Mouse (Mus musculus): ENCODE measurements around the gene Gm6993. TPM values are rescaled to one million over a fixed set of nuclear protein-coding genes. Genes with fewer than 3 reads are reported as not detected.

Gm6993 gene
- polyA plus RNA-seq (2014; fragmentation: Nextera tagmentation; extraction: Ambion mirVana), result not detected in 2 replicates

DNA sequence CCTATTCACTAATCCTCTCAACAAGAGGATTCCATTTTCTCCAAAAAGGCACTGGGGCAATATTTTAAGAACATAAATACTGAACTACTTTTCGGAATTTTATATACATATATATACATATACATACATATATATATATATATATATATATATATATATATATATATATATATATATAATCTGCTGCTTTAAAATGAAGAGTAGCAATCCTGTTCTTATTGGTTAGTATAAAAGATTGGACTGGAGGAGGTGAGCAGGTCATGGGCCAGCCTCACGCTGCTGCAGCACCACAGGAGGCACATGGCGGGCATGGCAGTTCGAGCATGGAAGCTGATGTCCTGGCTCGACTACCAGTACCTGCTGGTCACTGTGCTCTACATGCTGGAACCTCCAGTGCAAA, at the start of gene Gm6993:
TSS of gene Gm6993 (plus strand) at position 301 of the 400 bp plus-strand sequence.
- H3K9me3 ChIP-seq (ENCODE audit: control insufficient read depth, low read depth, low read length), result no peaks in the 10 kb centered on the region
- no peak within 1 kb of the TSS for H3K4me3 ChIP-seq (ENCODE audit: low read depth, low read length)
- 0 out of 2 replicates have a peak, but pooled peaks cover 10% of the 10 kb centered on the region for H3K4me1 ChIP-seq (ENCODE audit: control insufficient read depth, insufficient read depth, low read length)
- no peak within 1 kb of the TSS for H3K4me2 ChIP-seq (replicated peaks; ENCODE audit: low read depth, low read length)
- 86% methylated on average over 5 of the region's 5 CpGs for WGBS
- H3K36me3 ChIP-seq (ENCODE audit: control insufficient read depth, insufficient read depth, low read length), result no peaks in the 10 kb centered on the region
- ATAC-seq (ENCODE audit: insufficient number of reproducible peaks, insufficient read depth, low FRiP score, low read depth), result no peak
- H3K9ac ChIP-seq (replicated peaks; ENCODE audit: low read depth, low read length), result no peak within 1 kb of the TSS
- H3K27ac ChIP-seq (ENCODE audit: low read length), result no peak within 1 kb of the TSS
- H3K27me3 ChIP-seq (ENCODE audit: control insufficient read depth, insufficient read depth, low read length), result no peaks in the 10 kb centered on the region

DNA sequence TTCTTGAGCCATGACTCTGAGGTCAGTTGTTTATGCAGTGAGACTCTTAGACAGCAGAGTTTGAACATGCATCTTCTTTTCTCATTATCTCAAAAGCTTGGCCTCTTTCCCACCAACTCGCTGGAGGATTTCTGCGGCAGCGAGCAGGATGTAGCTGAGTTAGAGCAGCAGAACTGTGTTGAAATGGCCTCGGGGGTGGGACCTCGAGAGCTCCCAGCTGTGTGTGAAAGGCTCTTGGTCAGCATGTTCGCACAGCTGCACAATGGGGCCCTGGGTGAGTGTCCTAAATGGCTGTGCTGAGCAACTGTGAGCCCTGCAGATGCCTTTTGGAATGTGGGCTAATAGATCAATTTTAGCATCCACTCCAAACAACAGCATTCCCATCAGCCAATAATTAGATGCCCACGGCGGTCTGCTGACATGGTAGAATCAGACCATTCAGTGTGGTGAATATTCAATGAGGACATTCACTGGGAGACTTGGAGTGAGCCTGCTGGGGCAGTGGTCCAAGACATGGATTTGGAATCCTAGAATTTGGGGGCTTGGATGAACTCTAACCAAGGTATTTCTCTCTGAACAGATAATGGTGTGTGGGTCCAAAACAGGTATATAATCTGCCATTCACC, 49.1 kb upstream of the Gm6993 start:
- peak overlapping the region; percentile 79 for H3K27ac ChIP-seq (ENCODE audit: low read length)
- peak; percentile 90; the same call in 1 of the 2 replicates for ATAC-seq (ENCODE audit: insufficient number of reproducible peaks, insufficient read depth, low FRiP score, low read depth)
- H3K9ac ChIP-seq (replicated peaks; ENCODE audit: low read depth, low read length), result no peak overlapping the region
- H3K27me3 ChIP-seq (ENCODE audit: control insufficient read depth, insufficient read depth, low read length), result no peaks in the 10 kb centered on the region
- no peak overlapping the region for H3K4me2 ChIP-seq (replicated peaks; ENCODE audit: low read depth, low read length)
- H3K9me3 ChIP-seq (ENCODE audit: control insufficient read depth, low read depth, low read length), result no peaks in the 10 kb centered on the region
- H3K4me3 ChIP-seq (ENCODE audit: low read depth, low read length), result no peak overlapping the region
- 0 out of 2 replicates have a peak, but pooled peaks cover 3% of the 10 kb centered on the region for H3K4me1 ChIP-seq (ENCODE audit: control insufficient read depth, insufficient read depth, low read length)
- H3K36me3 ChIP-seq (ENCODE audit: control insufficient read depth, insufficient read depth, low read length), result no peaks in the 10 kb centered on the region
- 23% methylated on average over 8 of the region's 8 CpGs for WGBS

DNA sequence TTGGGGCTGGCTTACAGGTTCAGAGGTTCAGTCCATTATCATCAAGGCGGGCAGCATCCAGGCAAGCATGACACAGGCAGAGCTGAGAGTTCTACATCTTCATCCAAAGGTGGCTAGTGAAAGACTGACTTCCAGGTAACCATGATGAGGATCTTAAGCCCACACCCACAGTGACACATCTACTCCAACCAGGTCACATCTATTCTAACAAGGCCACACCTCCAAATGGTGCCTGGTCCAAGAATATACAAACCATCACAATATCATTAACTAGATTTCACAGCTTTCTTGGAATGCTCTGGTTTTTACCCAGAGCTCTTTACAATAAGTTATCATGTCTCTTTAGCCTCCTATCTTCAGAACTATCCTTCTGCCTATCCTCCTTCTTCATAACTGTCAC, 38.1 kb upstream of the Gm6993 start:
- H3K27ac ChIP-seq (ENCODE audit: low read length), result no peak overlapping the region
- H3K9me3 ChIP-seq (ENCODE audit: control insufficient read depth, low read depth, low read length), result no peaks in the 10 kb centered on the region
- H3K4me1 ChIP-seq (ENCODE audit: control insufficient read depth, insufficient read depth, low read length), result peaks cover 4% of the 10 kb centered on the region; the same call in 1 of the 2 replicates
- 95% methylated on average over 1 of the region's 1 CpGs for WGBS
- ATAC-seq (ENCODE audit: insufficient number of reproducible peaks, insufficient read depth, low FRiP score, low read depth), result no peak
- H3K36me3 ChIP-seq (ENCODE audit: control insufficient read depth, insufficient read depth, low read length), result no peaks in the 10 kb centered on the region
- no peaks in the 10 kb centered on the region for H3K27me3 ChIP-seq (ENCODE audit: control insufficient read depth, insufficient read depth, low read length)
- H3K4me3 ChIP-seq (ENCODE audit: low read depth, low read length), result no peak overlapping the region
- H3K4me2 ChIP-seq (replicated peaks; ENCODE audit: low read depth, low read length), result no peak overlapping the region
- no peak overlapping the region for H3K9ac ChIP-seq (replicated peaks; ENCODE audit: low read depth, low read length)

DNA sequence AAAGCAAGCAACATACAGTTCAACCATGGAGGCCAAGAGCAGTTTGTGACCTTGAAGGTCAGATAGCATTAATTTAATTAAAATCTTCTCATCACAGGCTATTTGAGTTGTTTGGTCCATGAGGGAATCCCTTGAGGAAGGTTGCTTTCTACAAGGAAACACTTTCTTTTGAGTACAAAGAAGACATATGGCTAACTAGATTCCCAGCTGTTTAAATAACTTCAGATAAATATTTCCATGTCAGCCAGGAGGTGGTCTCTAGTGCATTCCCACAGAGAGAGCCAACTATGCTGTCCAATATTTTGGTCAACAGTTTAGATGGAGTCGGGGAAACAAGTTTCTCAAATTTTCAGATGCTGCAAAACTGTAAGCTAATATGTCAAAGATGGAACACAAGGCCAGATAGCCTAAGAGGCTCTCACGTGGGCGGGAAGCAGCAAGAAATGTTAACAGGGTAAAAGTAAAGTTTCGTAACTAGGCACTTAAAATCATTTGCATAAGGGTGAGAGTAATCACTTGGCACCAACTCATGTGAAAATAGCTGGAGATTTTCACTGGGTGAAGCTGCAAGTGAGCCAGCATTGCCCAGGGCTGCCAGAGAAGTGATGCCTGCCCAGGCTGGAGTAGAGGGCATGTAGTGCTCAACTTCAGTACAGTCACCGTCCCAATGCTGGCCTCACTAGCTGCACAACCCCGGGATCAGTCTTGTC, 36.7 kb upstream of the Gm6993 start:
- 77% methylated on average over 6 of the region's 6 CpGs for WGBS
- ATAC-seq (ENCODE audit: insufficient number of reproducible peaks, insufficient read depth, low FRiP score, low read depth), result peak; percentile 53; the same call in 1 of the 2 replicates
- no peaks in the 10 kb centered on the region for H3K36me3 ChIP-seq (ENCODE audit: control insufficient read depth, insufficient read depth, low read length)
- no peaks in the 10 kb centered on the region for H3K9me3 ChIP-seq (ENCODE audit: control insufficient read depth, low read depth, low read length)
- no peak overlapping the region for H3K9ac ChIP-seq (replicated peaks; ENCODE audit: low read depth, low read length)
- H3K27me3 ChIP-seq (ENCODE audit: control insufficient read depth, insufficient read depth, low read length), result no peaks in the 10 kb centered on the region
- H3K27ac ChIP-seq (ENCODE audit: low read length), result peak overlapping the region; percentile 53; the same call in 1 of the 2 replicates
- no peak overlapping the region for H3K4me2 ChIP-seq (replicated peaks; ENCODE audit: low read depth, low read length)
- peaks cover 4% of the 10 kb centered on the region; the same call in 1 of the 2 replicates for H3K4me1 ChIP-seq (ENCODE audit: control insufficient read depth, insufficient read depth, low read length)
- H3K4me3 ChIP-seq (ENCODE audit: low read depth, low read length), result no peak overlapping the region

DNA sequence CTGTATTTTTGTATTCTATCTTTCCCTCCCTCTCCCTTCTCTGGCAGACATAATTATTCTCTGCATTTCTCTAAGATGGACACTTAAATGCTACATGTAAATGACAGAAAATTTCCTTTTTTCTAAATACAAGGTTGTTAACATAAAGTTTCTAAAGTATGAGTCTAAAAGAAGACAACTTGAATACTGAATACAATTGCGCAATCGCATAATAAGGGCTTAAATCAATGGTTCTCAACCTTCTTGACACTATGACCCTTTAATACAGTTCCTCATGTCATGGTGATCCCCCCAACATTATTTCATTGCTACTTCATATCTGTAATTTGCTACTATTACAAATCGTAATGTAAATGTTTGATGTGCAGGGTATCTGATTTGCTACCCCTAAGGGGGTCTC, 35.7 kb upstream of the Gm6993 start:
- ATAC-seq (ENCODE audit: insufficient number of reproducible peaks, insufficient read depth, low FRiP score, low read depth), result no peak
- Histone ChIP-seq H3K4me3 (ENCODE audit: low read depth, low read length) (no peak overlapping the region), H3K36me3 (ENCODE audit: control insufficient read depth, insufficient read depth, low read length) (no peaks in the 10 kb centered on the region), H3K4me1 (ENCODE audit: control insufficient read depth, insufficient read depth, low read length) (peaks cover 4% of the 10 kb centered on the region; the same call in 1 of the 2 replicates), H3K27ac (ENCODE audit: low read length) (no peak overlapping the region), H3K27me3 (ENCODE audit: control insufficient read depth, insufficient read depth, low read length) (no peaks in the 10 kb centered on the region), H3K4me2 (replicated peaks; ENCODE audit: low read depth, low read length) (no peak overlapping the region), H3K9ac (replicated peaks; ENCODE audit: low read depth, low read length) (no peak overlapping the region), H3K9me3 (ENCODE audit: control insufficient read depth, low read depth, low read length) (no peaks in the 10 kb centered on the region)
- 92% methylated on average over 3 of the region's 3 CpGs for WGBS

DNA sequence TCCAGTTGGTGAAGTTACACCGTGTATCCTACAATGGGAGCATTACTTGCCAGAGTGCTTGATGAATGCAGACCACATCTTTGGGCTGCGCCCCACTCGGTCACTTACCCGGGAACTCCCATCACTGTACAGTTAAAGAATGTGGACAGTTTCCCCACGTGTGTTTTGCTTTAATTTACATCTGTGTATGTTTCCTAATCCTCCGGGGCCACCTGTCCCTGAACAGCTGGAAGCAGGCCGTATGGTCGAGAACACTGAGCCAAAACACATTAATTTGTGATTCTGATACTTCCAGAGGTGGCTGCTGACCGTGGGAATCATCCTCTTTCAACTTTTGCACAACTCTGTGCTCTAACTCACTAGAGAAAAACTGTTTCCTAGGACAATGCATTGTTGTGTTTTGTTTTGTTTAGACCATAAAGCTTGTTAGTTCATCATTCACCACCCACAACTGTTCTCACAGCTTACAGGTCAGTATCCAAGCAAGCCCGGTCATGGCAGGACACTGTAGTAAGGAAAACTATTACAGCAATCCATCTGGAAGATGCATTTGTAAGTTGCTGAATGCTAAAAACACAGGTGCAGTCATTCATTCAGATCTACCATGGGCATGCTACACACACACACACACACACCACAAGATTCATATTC, 34.5 kb upstream of the Gm6993 start:
- Histone ChIP-seq H3K4me3 (ENCODE audit: low read depth, low read length) (no peak overlapping the region), H3K36me3 (ENCODE audit: control insufficient read depth, insufficient read depth, low read length) (no peaks in the 10 kb centered on the region), H3K4me1 (ENCODE audit: control insufficient read depth, insufficient read depth, low read length) (peaks cover 4% of the 10 kb centered on the region; the same call in 1 of the 2 replicates), H3K27me3 (ENCODE audit: control insufficient read depth, insufficient read depth, low read length) (no peaks in the 10 kb centered on the region), H3K9ac (replicated peaks; ENCODE audit: low read depth, low read length) (no peak overlapping the region), H3K9me3 (ENCODE audit: control insufficient read depth, low read depth, low read length) (no peaks in the 10 kb centered on the region), H3K4me2 (replicated peaks; ENCODE audit: low read depth, low read length) (no peak overlapping the region), H3K27ac (ENCODE audit: low read length) (no peak overlapping the region)
- ATAC-seq (ENCODE audit: insufficient number of reproducible peaks, insufficient read depth, low FRiP score, low read depth), result no peak; the same call in 1 of the 2 replicates
- WGBS, result 41% methylated on average over 10 of the region's 10 CpGs

DNA sequence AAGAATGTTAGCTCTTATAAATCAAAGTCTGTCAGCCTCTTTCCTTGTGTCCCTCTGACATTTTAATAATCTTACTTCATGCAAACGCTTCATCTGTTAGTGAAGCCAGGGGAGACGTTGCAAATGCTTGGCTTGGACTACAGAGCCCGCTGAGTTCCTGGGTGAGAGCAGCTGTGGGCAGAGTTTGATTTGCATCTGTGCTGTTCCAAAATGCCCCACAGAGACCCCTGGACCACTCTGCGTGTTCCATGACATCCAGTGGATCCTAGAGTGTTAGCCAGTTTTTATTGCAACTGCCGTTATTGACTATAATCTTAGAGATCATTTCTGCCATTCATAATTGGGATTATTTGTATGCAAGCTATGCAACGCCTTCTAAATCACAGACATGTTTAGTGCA, 31.8 kb upstream of the Gm6993 start:
- no peak for ATAC-seq (ENCODE audit: insufficient number of reproducible peaks, insufficient read depth, low FRiP score, low read depth)
- no peak overlapping the region for H3K4me2 ChIP-seq (replicated peaks; ENCODE audit: low read depth, low read length)
- H3K4me3 ChIP-seq (ENCODE audit: low read depth, low read length), result no peak overlapping the region
- H3K27ac ChIP-seq (ENCODE audit: low read length), result no peak overlapping the region
- H3K9ac ChIP-seq (replicated peaks; ENCODE audit: low read depth, low read length), result no peak overlapping the region
- no peaks in the 10 kb centered on the region for H3K9me3 ChIP-seq (ENCODE audit: control insufficient read depth, low read depth, low read length)
- H3K36me3 ChIP-seq (ENCODE audit: control insufficient read depth, insufficient read depth, low read length), result no peaks in the 10 kb centered on the region
- WGBS, result 63% methylated on average over 6 of the region's 6 CpGs
- H3K4me1 ChIP-seq (ENCODE audit: control insufficient read depth, insufficient read depth, low read length), result no peaks in the 10 kb centered on the region
- H3K27me3 ChIP-seq (ENCODE audit: control insufficient read depth, insufficient read depth, low read length), result no peaks in the 10 kb centered on the region

DNA sequence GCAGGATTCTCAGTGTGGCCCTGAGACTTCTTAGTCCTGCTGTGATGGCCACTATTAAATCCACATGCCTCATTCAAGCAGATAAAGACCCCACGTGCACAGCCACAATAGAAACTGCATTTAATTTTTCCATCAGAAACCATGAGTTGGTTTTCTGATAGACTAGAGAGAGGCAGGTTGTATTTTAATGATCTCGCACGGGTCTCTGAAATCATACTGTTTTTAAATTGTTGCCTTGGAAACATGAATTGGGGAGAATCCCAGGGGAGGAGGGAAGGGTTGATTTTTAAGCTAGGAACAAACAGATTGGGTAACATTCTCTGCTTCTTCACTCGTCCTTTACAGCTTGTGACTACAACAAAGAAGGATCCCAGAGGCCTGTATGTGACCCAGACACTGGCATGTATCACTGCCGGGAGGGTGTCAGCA, 31.2 kb upstream of the Gm6993 start:
- no peaks in the 10 kb centered on the region for H3K27me3 ChIP-seq (ENCODE audit: control insufficient read depth, insufficient read depth, low read length)
- H3K4me1 ChIP-seq (ENCODE audit: control insufficient read depth, insufficient read depth, low read length), result no peaks in the 10 kb centered on the region
- no peaks in the 10 kb centered on the region for H3K9me3 ChIP-seq (ENCODE audit: control insufficient read depth, low read depth, low read length)
- WGBS, result 53% methylated on average over 5 of the region's 5 CpGs
- no peaks in the 10 kb centered on the region for H3K36me3 ChIP-seq (ENCODE audit: control insufficient read depth, insufficient read depth, low read length)
- H3K9ac ChIP-seq (replicated peaks; ENCODE audit: low read depth, low read length), result no peak overlapping the region
- no peak overlapping the region for H3K27ac ChIP-seq (ENCODE audit: low read length)
- H3K4me2 ChIP-seq (replicated peaks; ENCODE audit: low read depth, low read length), result no peak overlapping the region
- no peak overlapping the region for H3K4me3 ChIP-seq (ENCODE audit: low read depth, low read length)
- ATAC-seq (ENCODE audit: insufficient number of reproducible peaks, insufficient read depth, low FRiP score, low read depth), result no peak

Measured in stomach, embryonic 14.5 days (tissue).